Mouse (Mus musculus): ENCODE data around the gene Txlna.

DNA sequence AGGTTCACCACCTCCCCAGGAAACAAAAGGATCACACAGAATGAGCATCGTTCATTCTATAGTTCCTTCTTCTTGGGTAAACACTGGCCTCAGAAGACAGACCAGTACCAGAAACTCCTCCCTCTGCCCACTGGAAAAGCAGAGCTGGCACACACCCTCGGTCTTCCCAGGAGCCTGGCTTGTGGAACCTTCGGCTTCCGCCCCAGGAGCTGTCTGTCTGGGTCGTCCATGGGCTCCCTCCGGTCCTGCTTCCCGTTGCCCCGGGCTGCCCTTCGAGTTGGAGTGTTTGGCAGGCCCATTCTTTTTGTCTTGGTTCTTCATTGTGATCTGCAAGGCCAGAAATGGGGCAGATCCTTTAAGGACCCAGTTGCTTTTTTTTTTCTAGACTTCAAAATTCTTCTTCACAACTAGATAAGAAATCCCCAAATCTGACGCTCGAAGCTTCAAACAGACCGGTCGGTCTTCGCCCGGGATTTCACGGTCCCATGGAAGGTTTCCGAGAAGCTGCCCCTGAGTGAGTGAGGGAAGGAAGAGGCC lies 696 bp downstream of the Txlna start:
- TF ChIP-seq EP300 (IDR thresholded peaks at IDR 0.05; ENCODE audit: low read depth) (no peak), CTCF (IDR thresholded peaks at IDR 0.05; ENCODE audit: low read depth) (no peak)

Measured in heart, postnatal 0 days (tissue).